Mouse (Mus musculus): ENCODE results near the gene Kcnip2. TPM values are rescaled to one million over a fixed set of nuclear protein-coding genes. Genes with fewer than 3 reads are reported as not detected.

Kcnip2 gene
- not detected in 2 replicates for total RNA-seq (2017)

- no peak for ATAC-seq (replicated peaks in 1 of 2; ENCODE audit: insufficient read depth in 1 of 2, low FRiP score in 2 of 2, low TSS enrichment in 1 of 2, low read depth in 1 of 2, poor library complexity in 2 of 2, severe bottlenecking in 2 of 2)
These were observed at the start of gene Kcnip2 for GRCm38 (mm10) chr19:45815831-45816405. TSS of gene Kcnip2 (minus strand) at chr19:45816061.

GRCm38 (mm10) chr19:45855284-45855920 is 39.5 kb upstream of the Kcnip2 start:
- 0 out of 4 replicates have a peak, but pooled peaks have one; percentile 17 to 36 for ATAC-seq (replicated peaks in 1 of 2; ENCODE audit: insufficient read depth in 1 of 2, low FRiP score in 2 of 2, low TSS enrichment in 1 of 2, low read depth in 1 of 2, poor library complexity in 2 of 2, severe bottlenecking in 2 of 2)

GRCm38 (mm10) chr19:45854521-45854920 is 38.7 kb upstream of the Kcnip2 start:
- no peak for ATAC-seq (replicated peaks in 1 of 2; ENCODE audit: insufficient read depth in 1 of 2, low FRiP score in 2 of 2, low TSS enrichment in 1 of 2, low read depth in 1 of 2, poor library complexity in 2 of 2, severe bottlenecking in 2 of 2)

- no peak for ATAC-seq (replicated peaks in 1 of 2; ENCODE audit: insufficient read depth in 1 of 2, low FRiP score in 2 of 2, low TSS enrichment in 1 of 2, low read depth in 1 of 2, poor library complexity in 2 of 2, severe bottlenecking in 2 of 2)
These were observed 31.9 kb upstream of the Kcnip2 start for GRCm38 (mm10) chr19:45847733-45848093.

- no peak for ATAC-seq (replicated peaks in 1 of 2; ENCODE audit: insufficient read depth in 1 of 2, low FRiP score in 2 of 2, low TSS enrichment in 1 of 2, low read depth in 1 of 2, poor library complexity in 2 of 2, severe bottlenecking in 2 of 2)
These were observed 31.3 kb upstream of the Kcnip2 start for GRCm38 (mm10) chr19:45847016-45847732.

GRCm38 (mm10) chr19:45844209-45844608 is 28.3 kb upstream of the Kcnip2 start:
- ATAC-seq (replicated peaks in 1 of 2; ENCODE audit: insufficient read depth in 1 of 2, low FRiP score in 2 of 2, low TSS enrichment in 1 of 2, low read depth in 1 of 2, poor library complexity in 2 of 2, severe bottlenecking in 2 of 2), result no peak

- ATAC-seq (replicated peaks in 1 of 2; ENCODE audit: insufficient read depth in 1 of 2, low FRiP score in 2 of 2, low TSS enrichment in 1 of 2, low read depth in 1 of 2, poor library complexity in 2 of 2, severe bottlenecking in 2 of 2), result peak; percentile 60 to 91
These were observed 27.6 kb upstream of the Kcnip2 start for GRCm38 (mm10) chr19:45843424-45843823.

DNA sequence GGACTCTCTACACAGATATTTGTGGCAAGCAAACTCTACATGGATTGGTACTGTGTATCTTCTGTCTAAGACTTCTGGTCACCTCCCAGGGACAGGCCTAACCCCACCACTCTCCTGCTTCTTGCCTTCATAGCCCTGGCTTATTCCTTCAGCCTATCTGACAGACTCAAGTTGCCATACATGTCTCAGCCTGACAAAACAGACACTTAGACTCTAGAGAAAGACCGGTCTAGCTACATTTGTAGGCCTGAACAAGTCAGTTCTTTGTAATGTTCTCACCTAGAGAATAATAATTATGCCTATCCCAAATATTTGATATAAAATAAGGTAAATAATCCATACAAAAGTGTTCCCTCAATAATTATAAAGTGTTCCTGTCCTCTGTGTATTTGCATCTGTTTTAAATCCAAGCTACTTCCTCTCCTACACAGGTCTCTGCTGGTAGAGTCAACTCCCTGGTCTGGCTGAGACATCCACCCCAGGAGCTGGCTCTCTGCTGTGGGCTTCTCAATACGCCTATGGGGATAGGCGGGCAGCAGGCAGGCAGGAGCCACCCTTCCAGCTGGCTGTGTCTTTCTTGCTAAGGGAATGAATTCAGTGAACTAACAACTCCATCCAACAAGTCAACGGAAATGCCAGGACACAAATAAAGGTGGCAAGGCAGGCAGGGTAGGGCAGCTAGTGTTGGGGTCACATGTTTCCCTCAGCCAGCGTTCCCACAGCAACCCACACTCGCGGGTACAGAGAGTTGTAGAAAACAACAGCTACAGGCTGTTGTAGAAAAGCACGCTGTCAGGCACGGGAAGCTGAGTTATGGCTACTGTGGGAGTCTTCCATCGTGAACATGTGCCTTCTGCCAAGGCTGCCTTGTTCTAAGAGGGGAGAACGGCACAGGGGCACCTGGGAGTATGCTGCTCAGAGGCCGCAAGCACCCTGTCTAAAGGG is 21.5 kb upstream of the Kcnip2 start:
- ATAC-seq (replicated peaks in 1 of 2; ENCODE audit: insufficient read depth in 1 of 2, low FRiP score in 2 of 2, low TSS enrichment in 1 of 2, low read depth in 1 of 2, poor library complexity in 2 of 2, severe bottlenecking in 2 of 2), result no peak

GRCm38 (mm10) chr19:45835490-45835889 is 19.6 kb upstream of the Kcnip2 start:
- no peak for ATAC-seq (replicated peaks in 1 of 2; ENCODE audit: insufficient read depth in 1 of 2, low FRiP score in 2 of 2, low TSS enrichment in 1 of 2, low read depth in 1 of 2, poor library complexity in 2 of 2, severe bottlenecking in 2 of 2)

GRCm38 (mm10) chr19:45833665-45834064 is 17.8 kb upstream of the Kcnip2 start:
- no peak for ATAC-seq (replicated peaks in 1 of 2; ENCODE audit: insufficient read depth in 1 of 2, low FRiP score in 2 of 2, low TSS enrichment in 1 of 2, low read depth in 1 of 2, poor library complexity in 2 of 2, severe bottlenecking in 2 of 2)

DNA sequence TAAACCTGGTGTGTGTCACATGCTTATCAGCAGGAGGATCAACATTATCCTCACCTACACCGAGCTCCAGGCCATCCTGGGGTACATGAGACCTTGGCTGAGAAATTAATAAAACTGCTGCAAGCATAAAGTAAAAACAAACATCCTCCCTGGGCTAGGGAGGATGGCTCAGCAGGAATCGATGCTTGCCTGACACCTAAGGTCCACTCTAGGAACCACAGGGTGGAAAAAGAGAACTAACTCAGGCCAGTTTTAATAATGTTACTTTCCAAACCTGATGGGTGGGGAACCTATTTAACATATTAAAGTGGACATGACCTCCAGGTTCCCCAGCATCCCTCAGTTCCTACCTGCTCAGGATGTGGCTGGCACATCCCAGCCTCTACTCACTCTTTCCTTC is 14.8 kb upstream of the Kcnip2 start:
- no peak for ATAC-seq (replicated peaks in 1 of 2; ENCODE audit: insufficient read depth in 1 of 2, low FRiP score in 2 of 2, low TSS enrichment in 1 of 2, low read depth in 1 of 2, poor library complexity in 2 of 2, severe bottlenecking in 2 of 2)

DNA sequence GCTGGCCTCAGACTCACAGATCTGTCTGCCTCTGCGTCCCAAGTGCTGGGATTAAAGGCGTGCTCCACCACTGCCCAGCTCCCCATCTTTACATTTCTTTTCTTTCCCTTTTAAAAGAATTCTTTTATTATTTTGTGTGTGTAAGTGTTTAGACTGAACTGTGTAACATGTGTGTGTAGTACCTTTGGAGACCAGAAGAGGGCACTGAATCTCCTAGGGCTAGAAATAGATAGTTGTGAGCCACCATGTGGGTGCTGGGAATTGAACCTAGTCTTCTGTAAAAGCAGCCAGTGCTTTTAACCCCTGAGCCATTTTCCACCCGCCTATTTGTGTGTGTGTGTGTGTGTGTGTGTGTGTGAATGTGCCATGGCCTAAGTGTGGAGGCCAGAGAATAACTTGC is 11.9 kb upstream of the Kcnip2 start:
- no peak for ATAC-seq (replicated peaks in 1 of 2; ENCODE audit: insufficient read depth in 1 of 2, low FRiP score in 2 of 2, low TSS enrichment in 1 of 2, low read depth in 1 of 2, poor library complexity in 2 of 2, severe bottlenecking in 2 of 2)

- ATAC-seq (replicated peaks in 1 of 2; ENCODE audit: insufficient read depth in 1 of 2, low FRiP score in 2 of 2, low TSS enrichment in 1 of 2, low read depth in 1 of 2, poor library complexity in 2 of 2, severe bottlenecking in 2 of 2), result no peak
These were observed 11.3 kb upstream of the Kcnip2 start for GRCm38 (mm10) chr19:45827125-45827524.

DNA sequence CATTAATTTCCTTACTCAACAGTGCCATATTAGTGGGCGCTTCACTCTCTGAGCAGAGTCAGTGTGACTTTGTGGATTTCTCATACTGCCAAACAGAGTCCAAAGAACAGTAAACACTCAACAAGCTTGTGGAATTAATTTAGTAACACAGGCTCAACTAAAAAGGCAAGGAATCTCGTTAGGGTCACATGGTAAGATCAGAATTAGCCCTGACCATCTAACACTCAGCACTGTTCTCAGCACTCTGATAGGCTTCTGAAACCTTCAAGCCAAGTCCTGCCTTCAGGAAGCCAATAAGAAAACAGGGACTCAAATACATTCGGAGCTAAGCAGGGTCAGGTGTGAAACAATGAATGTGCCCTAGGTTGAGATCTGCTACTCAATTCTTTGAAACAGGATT is 10.3 kb upstream of the Kcnip2 start:
- no peak for ATAC-seq (replicated peaks in 1 of 2; ENCODE audit: insufficient read depth in 1 of 2, low FRiP score in 2 of 2, low TSS enrichment in 1 of 2, low read depth in 1 of 2, poor library complexity in 2 of 2, severe bottlenecking in 2 of 2)

- ATAC-seq (replicated peaks in 1 of 2; ENCODE audit: insufficient read depth in 1 of 2, low FRiP score in 2 of 2, low TSS enrichment in 1 of 2, low read depth in 1 of 2, poor library complexity in 2 of 2, severe bottlenecking in 2 of 2), result no peak
These were observed 6.0 kb upstream of the Kcnip2 start for GRCm38 (mm10) chr19:45821832-45822231.

GRCm38 (mm10) chr19:45817816-45818490 is 2.1 kb upstream of the Kcnip2 start:
- ATAC-seq (replicated peaks in 1 of 2; ENCODE audit: insufficient read depth in 1 of 2, low FRiP score in 2 of 2, low TSS enrichment in 1 of 2, low read depth in 1 of 2, poor library complexity in 2 of 2, severe bottlenecking in 2 of 2), result no peak

DNA sequence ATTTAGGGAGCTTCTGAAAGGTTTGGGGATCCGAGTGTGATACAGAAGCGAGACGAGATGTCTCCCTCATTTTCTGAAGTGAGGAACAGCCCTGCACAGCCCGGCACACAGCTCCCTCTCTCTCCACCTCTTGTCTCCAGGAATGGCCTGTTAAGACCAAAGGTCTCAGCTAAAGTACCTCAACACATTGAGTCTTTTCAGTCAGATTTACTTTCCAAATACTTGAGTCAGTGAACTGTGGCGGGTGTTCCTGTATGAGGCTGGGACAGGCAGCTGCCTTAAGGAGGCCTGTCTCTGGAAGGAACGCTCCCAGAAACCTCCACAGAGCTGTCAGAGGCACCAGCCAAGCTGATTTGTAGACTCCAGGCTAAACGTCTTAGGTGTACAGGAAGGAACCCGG is 866 bp upstream of the Kcnip2 start:
- no peak for ATAC-seq (replicated peaks in 1 of 2; ENCODE audit: insufficient read depth in 1 of 2, low FRiP score in 2 of 2, low TSS enrichment in 1 of 2, low read depth in 1 of 2, poor library complexity in 2 of 2, severe bottlenecking in 2 of 2)

All from hematopoietic stem cell, adult 5-6 weeks (primary cell).